Mouse (Mus musculus) CH12.LX (cell line): Measurements from ENCODE around the gene Cmtm8.

Source experiments
- BHLHE40 ChIP-seq: IDR thresholded peaks from 2 replicates; pipeline ENCODE4 v1.6.1; 2011; ENCODE audit warnings: mild to moderate bottlenecking, low read depth, low read length, improper control_type of control experiment
- CTCF ChIP-seq, 2 experiments: IDR thresholded peaks in 1 of 2; conservative IDR thresholded peaks in 1 of 2; 2 replicates each; pipeline ENCODE4 v1.5.1; 2011 to 2012; ENCODE audit warnings: low read depth in 2 of 2, low read length in 2 of 2, improper control_type of control experiment in 1 of 2, inconsistent platforms in 1 of 2, mild to moderate bottlenecking in 1 of 2, moderate library complexity in 1 of 2
- EP300 ChIP-seq: IDR thresholded peaks from 2 replicates; pipeline ENCODE4 v1.6.1; 2011; ENCODE audit warnings: low read length, improper control_type of control experiment
- GABPA ChIP-seq: IDR thresholded peaks from 2 replicates; pipeline ENCODE4 v1.6.1; 2012; ENCODE audit warnings: low read depth, low read length, improper control_type of control experiment, inconsistent platforms; ENCODE audit not compliant: insufficient replicate concordance
- MYC ChIP-seq: IDR thresholded peaks from 2 replicates; pipeline ENCODE4 v1.6.1; 2011; ENCODE audit warnings: low read depth, mild to moderate bottlenecking, improper control_type of control experiment, low read length
- NELFE ChIP-seq: IDR thresholded peaks from 2 replicates; pipeline ENCODE4 v1.6.1; 2011; ENCODE audit warnings: low read depth, low read length, improper control_type of control experiment
- POLR2A ChIP-seq: IDR thresholded peaks from 2 replicates; pipeline ENCODE4 v1.6.1; 2011; ENCODE audit warnings: low read depth, mild to moderate bottlenecking, improper control_type of control experiment, low read length
- POLR2AphosphoS2 ChIP-seq: IDR thresholded peaks from 2 replicates; pipeline ENCODE4 v1.6.1; 2011; ENCODE audit warnings: low read depth, low read length, improper control_type of control experiment
- RAD21 ChIP-seq: IDR thresholded peaks from 2 replicates; pipeline ENCODE4 v1.6.1; 2011; ENCODE audit warnings: low read depth, mild to moderate bottlenecking, low read length, improper control_type of control experiment, moderate library complexity
- SMC3 ChIP-seq: IDR thresholded peaks from 2 replicates; pipeline ENCODE4 v1.6.1; 2011; ENCODE audit warnings: low read depth, low read length, improper control_type of control experiment
- TCF12 ChIP-seq: IDR thresholded peaks from 2 replicates; pipeline ENCODE4 v1.6.1; 2014; ENCODE audit warnings: low read depth, mild to moderate bottlenecking, inconsistent platforms, low read length, improper control_type of control experiment
- ZMIZ1 ChIP-seq: IDR thresholded peaks from 2 replicates; pipeline ENCODE4 v1.6.1; 2012; ENCODE audit warnings: low read depth, mild to moderate bottlenecking, inconsistent platforms, low read length, improper control_type of control experiment

- no peak for TF ChIP-seq NELFE
- no peak for TF ChIP-seq POLR2A
- no peak for TF ChIP-seq POLR2AphosphoS2
- no peak for TF ChIP-seq CTCF (conservative IDR thresholded peaks at IDR 0.05 in 1 of 2, IDR thresholded peaks at IDR 0.05 in 1 of 2; ENCODE audit: low read depth in 2 of 2, low read length in 2 of 2)
- no peak for TF ChIP-seq ZMIZ1
- no peak for TF ChIP-seq SMC3
- TF ChIP-seq GABPA = no peak
- TF ChIP-seq EP300 = no peak
- TF ChIP-seq TCF12 = no peak
- no peak for TF ChIP-seq BHLHE40
- TF ChIP-seq RAD21 = no peak
- TF ChIP-seq MYC = no peak
These were observed 35.3 kb downstream of the Cmtm8 start for GRCm38 (mm10) chr9:114808671-114809070.
